Comparison of ENCODE assay signal across 7 mouse cellular contexts in the genomic region with DNA sequence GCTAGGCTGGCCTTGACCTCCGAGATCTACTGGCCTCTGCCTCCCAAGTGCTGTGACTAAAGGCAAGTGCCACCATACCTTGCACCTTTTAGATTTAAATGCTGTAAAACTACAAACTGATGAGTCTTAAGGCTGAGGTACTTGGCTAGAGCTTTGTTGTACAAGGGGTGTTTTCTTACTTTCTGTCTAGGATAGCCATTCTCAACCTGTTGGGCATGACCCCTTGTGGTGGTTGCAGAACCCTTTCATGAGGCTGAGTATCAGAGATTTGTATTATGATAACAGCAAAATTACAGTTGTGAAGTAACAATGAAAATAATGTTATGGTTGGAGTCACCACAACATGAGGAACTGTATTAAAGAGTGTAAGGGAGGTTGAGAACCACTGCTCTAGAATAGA. TPM values are rescaled to one million over a fixed set of nuclear protein-coding genes. Genes with fewer than 3 reads are reported as not detected.
DNase-seq lines count a peak whose midpoint lies in the region; ATAC-seq and TF ChIP-seq lines count a peak whose summit lies in the region.

No protein-coding gene starts in this region.

- no peaks in the 10 kb centered on the region for H3K27me3 ChIP-seq in spleen, adult 2 months (ENCODE audit: control insufficient read depth, insufficient read depth, low read length)
- H3K27me3 ChIP-seq in forebrain, embryonic 11.5 days (ENCODE audit: control insufficient read depth, insufficient read depth, low read length): no peaks in the 10 kb centered on the region
- no peaks in the 10 kb centered on the region for H3K27me3 ChIP-seq in liver, embryonic 13.5 days

- no peak for DNase-seq in spleen, adult 2 months (ENCODE audit: low read depth in 1 of 2, low spot score in 2 of 2)
- no peak for DNase-seq in spleen, adult 18-20 months
- DNase-seq in forebrain, embryonic 11.5 days (ENCODE audit: low spot score): no peak
- no peak for DNase-seq in liver, embryonic 13.5 days
- DNase-seq in thymus, postnatal 36 days: no peak
- DNase-seq in embryo, embryonic 10.5 days (ENCODE audit: low spot score): no peak
- no peak for DNase-seq in lung, postnatal 4 days

- TF ChIP-seq POLR2A in spleen, adult 2 months (IDR thresholded peaks at IDR 0.05; ENCODE audit: low read depth, low read length): no peak

- TF ChIP-seq CTCF in spleen, adult 2 months (IDR thresholded peaks at IDR 0.05; ENCODE audit: extremely low read depth, insufficient read depth, insufficient read length, insufficient replicate concordance): no peak

- H3K27ac ChIP-seq in spleen, adult 2 months (ENCODE audit: insufficient read depth, low read length): peak overlapping the region; percentile 13; the same call in 1 of the 2 replicates
- H3K27ac ChIP-seq in forebrain, embryonic 11.5 days (ENCODE audit: low read depth, low read length): no peak overlapping the region
- peak overlapping the region; percentile 90 for H3K27ac ChIP-seq in liver, embryonic 13.5 days

- H3K4me2 ChIP-seq in forebrain, embryonic 11.5 days (ENCODE audit: low read depth, low read length, severe bottlenecking): peak overlapping the region; percentile 83
- H3K4me2 ChIP-seq in liver, embryonic 13.5 days: peak overlapping the region; percentile 90

- no peak for ATAC-seq in forebrain, embryonic 11.5 days (replicated peaks; ENCODE audit: low FRiP score)
- no peak for ATAC-seq in liver, embryonic 13.5 days (ENCODE audit: low read depth)

- peaks cover 4% of the 10 kb centered on the region for H3K4me1 ChIP-seq in spleen, adult 2 months (ENCODE audit: control insufficient read depth, insufficient read depth, insufficient read length)
- peaks cover 6% of the 10 kb centered on the region; the same call in 1 of the 2 replicates for H3K4me1 ChIP-seq in forebrain, embryonic 11.5 days (replicated peaks; ENCODE audit: control insufficient read depth, insufficient read depth, low read length)
- peaks cover 29% of the 10 kb centered on the region for H3K4me1 ChIP-seq in liver, embryonic 13.5 days (replicated peaks)

- no peak overlapping the region for H3K4me3 ChIP-seq in spleen, adult 2 months (ENCODE audit: extremely low read depth, insufficient read depth, insufficient read length)
- H3K4me3 ChIP-seq in forebrain, embryonic 11.5 days (ENCODE audit: low read depth, low read length): peak overlapping the region; percentile 79
- peak overlapping the region; percentile 90 for H3K4me3 ChIP-seq in liver, embryonic 13.5 days (replicated peaks)

- H3K9me3 ChIP-seq in forebrain, embryonic 11.5 days (ENCODE audit: control insufficient read depth, low read length): no peaks in the 10 kb centered on the region
- no peaks in the 10 kb centered on the region for H3K9me3 ChIP-seq in liver, embryonic 13.5 days (replicated peaks)

- H3K36me3 ChIP-seq in spleen, adult 2 months (ENCODE audit: control insufficient read depth, insufficient read depth, low read length): no peaks in the 10 kb centered on the region; the same call in 1 of the 2 replicates
- H3K36me3 ChIP-seq in forebrain, embryonic 11.5 days (ENCODE audit: control insufficient read depth, insufficient read depth, low read length): no peaks in the 10 kb centered on the region; the same call in 1 of the 2 replicates
- H3K36me3 ChIP-seq in liver, embryonic 13.5 days: peaks cover 16% of the 10 kb centered on the region

- WGBS in spleen, adult 2 months: 53% methylated on average over 1 of the region's 1 CpGs
- 89% methylated on average over 1 of the region's 1 CpGs for WGBS in forebrain, embryonic 11.5 days
- WGBS in liver, embryonic 13.5 days (ENCODE audit: insufficient replicate concordance): 48% methylated on average over 1 of the region's 1 CpGs

- H3K9ac ChIP-seq in forebrain, embryonic 11.5 days (ENCODE audit: low read length): peak overlapping the region; percentile 80
- peak overlapping the region; percentile 95 for H3K9ac ChIP-seq in liver, embryonic 13.5 days

RNA-seq across cellular contexts. Expression of a gene that starts 1.2 kb away (rescaled TPM):
- 33.4 and 41.8 TPM in 2 replicates for polyA plus RNA-seq in spleen, adult 2 months (2012; rRNA removed)
- polyA plus RNA-seq in forebrain, embryonic 11.5 days (2014; fragmentation: Nextera tagmentation; extraction: Ambion mirVana): 124 and 131 TPM in 2 replicates
- polyA plus RNA-seq in liver, embryonic 13.5 days (2015; fragmentation: Nextera tagmentation; extraction: Ambion mirVana): 172 and 185 TPM in 2 replicates

RNA-seq across cellular contexts. Expression of a gene that starts 1.3 kb away (rescaled TPM):
- polyA plus RNA-seq in spleen, adult 2 months (2012; rRNA removed): 0.84 and 0.85 TPM in 2 replicates
- 55.9 and 63.3 TPM in 2 replicates for polyA plus RNA-seq in forebrain, embryonic 11.5 days (2014; fragmentation: Nextera tagmentation; extraction: Ambion mirVana)
- 22.0 and 25.7 TPM in 2 replicates for polyA plus RNA-seq in liver, embryonic 13.5 days (2015; fragmentation: Nextera tagmentation; extraction: Ambion mirVana)

RNA-seq across cellular contexts. Expression of a gene that starts 29.3 kb away (rescaled TPM):
- polyA plus RNA-seq in spleen, adult 2 months (2012; rRNA removed): 3.5 and 6.2 TPM in 2 replicates
- 24.1 and 25.9 TPM in 2 replicates for polyA plus RNA-seq in forebrain, embryonic 11.5 days (2014; fragmentation: Nextera tagmentation; extraction: Ambion mirVana)
- polyA plus RNA-seq in liver, embryonic 13.5 days (2015; fragmentation: Nextera tagmentation; extraction: Ambion mirVana): 10.1 and 11.9 TPM in 2 replicates

Comparison
In these comparisons a context has a peak if more than half of its experiments do, and no peak if none do; other contexts are left out.
1. RNA of a gene that starts 1.3 kb away (polyA plus RNA-seq): 55.9 to 63.3 TPM in forebrain, embryonic 11.5 days and 22.0 to 25.7 TPM in liver, embryonic 13.5 days; 0.84 to 0.85 TPM in spleen, adult 2 months; every median in the first group is over 10 times any median in the second.